Mouse (Mus musculus): ENCODE measurements at regions not wholly inside any gene's neighbourhood (a gene's known extent, or its start where the extent isn't known, plus 50 kb on each side); places are given as distances from the start of the nearest gene placed in this dataset.
A peak's percentile ranks its signal among the peaks of the same experiment; 100 is the strongest.

- H3K27ac ChIP-seq (ENCODE audit: low read depth, low read length), result peak overlapping the region; percentile 92
- no peak overlapping the region for H3K4me3 ChIP-seq (ENCODE audit: low read depth, low read length)
- no peaks in the 10 kb centered on the region for H3K36me3 ChIP-seq (ENCODE audit: insufficient read depth)
- no peaks in the 10 kb centered on the region for H3K27me3 ChIP-seq (ENCODE audit: insufficient read depth, low read length)
- ATAC-seq (no peak), DNase-seq (no peak)
- no peaks in the 10 kb centered on the region for H3K9me3 ChIP-seq (ENCODE audit: low read length)
- no peak for TF ChIP-seq CTCF (IDR thresholded peaks at IDR 0.05; ENCODE audit: low read depth)
- 75% methylated on average over 16 of the region's 16 CpGs for WGBS
- no peak overlapping the region for H3K4me2 ChIP-seq (ENCODE audit: low read depth)
- H3K4me1 ChIP-seq (ENCODE audit: insufficient read depth), result peaks cover 17% of the 10 kb centered on the region
- no peak overlapping the region for H3K9ac ChIP-seq
These were observed 208.1 kb downstream of the Gm26897 start for GRCm38 (mm10) chr5:111941831-111942230.

GRCm38 (mm10) chr5:111942792-111943191 lies 209.1 kb downstream of the Gm26897 start:
- no peak overlapping the region for H3K9ac ChIP-seq
- no peak for DNase-seq
- no peak overlapping the region for H3K4me2 ChIP-seq (ENCODE audit: low read depth)
- H3K36me3 ChIP-seq (ENCODE audit: insufficient read depth), result no peaks in the 10 kb centered on the region
- H3K4me3 ChIP-seq (ENCODE audit: low read depth, low read length), result no peak overlapping the region
- TF ChIP-seq CTCF (IDR thresholded peaks at IDR 0.05; ENCODE audit: low read depth), result no peak
- H3K27me3 ChIP-seq (ENCODE audit: insufficient read depth, low read length), result no peaks in the 10 kb centered on the region
- H3K9me3 ChIP-seq (ENCODE audit: low read length), result no peaks in the 10 kb centered on the region
- 93% methylated on average over 2 of the region's 2 CpGs for WGBS
- H3K27ac ChIP-seq (ENCODE audit: low read depth, low read length), result peak overlapping the region; percentile 92
- peaks cover 17% of the 10 kb centered on the region for H3K4me1 ChIP-seq (ENCODE audit: insufficient read depth)
- ATAC-seq, result no peak

DNA sequence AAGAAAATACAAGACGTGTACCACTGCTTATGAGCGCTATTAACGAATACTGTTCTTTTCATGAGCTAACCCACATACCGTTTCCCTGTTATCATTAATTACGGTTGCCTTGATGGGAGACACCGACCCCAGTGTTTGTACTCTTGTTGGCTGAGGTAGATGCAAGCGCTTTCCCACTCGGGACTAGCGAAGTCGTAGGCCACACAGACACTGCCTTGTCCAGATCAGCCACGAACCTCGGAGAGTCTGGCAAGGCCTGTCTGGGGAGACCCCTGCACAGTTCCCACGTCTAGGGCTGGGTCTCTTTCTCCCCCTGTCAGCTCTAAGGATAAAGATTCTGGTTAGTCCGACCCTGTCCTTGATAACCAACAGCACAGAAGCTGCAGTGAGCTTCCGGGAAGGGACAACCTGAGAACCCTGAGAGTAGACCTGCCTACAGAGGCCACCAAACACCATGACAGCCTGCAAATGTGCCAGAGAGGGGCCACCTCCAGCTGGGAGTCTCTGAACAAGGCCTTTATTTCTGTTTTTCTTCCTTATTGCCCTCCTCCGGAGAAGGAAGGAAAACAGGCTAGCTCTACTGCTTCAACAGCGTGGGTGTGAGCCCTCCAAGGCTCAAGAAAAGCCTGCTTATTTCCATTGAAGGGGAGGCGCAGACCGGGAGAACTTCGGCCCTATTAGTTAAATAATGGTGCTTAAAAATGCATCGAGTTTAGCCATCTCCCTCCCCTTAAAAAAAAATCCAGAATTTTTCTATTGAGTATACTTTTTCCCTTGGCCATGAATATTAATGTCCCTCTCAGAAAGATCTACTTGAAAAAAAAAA lies 209.8 kb downstream of the Gm26897 start:
- Histone ChIP-seq H3K4me3 (ENCODE audit: low read depth, low read length) (no peak overlapping the region), H3K4me2 (ENCODE audit: low read depth) (peak overlapping the region; percentile 17; the same call in 1 of the 2 replicates), H3K27me3 (ENCODE audit: insufficient read depth, low read length) (no peaks in the 10 kb centered on the region), H3K36me3 (ENCODE audit: insufficient read depth) (no peaks in the 10 kb centered on the region), H3K9ac (0 out of 2 replicates have a peak overlapping the region, but pooled peaks have one; percentile 51), H3K9me3 (ENCODE audit: low read length) (no peaks in the 10 kb centered on the region), H3K27ac (ENCODE audit: low read depth, low read length) (peak overlapping the region; percentile 92), H3K4me1 (ENCODE audit: insufficient read depth) (peaks cover 17% of the 10 kb centered on the region)
- TF ChIP-seq CTCF (IDR thresholded peaks at IDR 0.05; ENCODE audit: low read depth), result no peak; the same call in 1 of the 2 replicates
- DNase-seq (peak; percentile 58), ATAC-seq (peak; percentile 18; the same call in 1 of the 2 replicates)
- WGBS, result 21% methylated on average over 21 of the region's 21 CpGs

DNA sequence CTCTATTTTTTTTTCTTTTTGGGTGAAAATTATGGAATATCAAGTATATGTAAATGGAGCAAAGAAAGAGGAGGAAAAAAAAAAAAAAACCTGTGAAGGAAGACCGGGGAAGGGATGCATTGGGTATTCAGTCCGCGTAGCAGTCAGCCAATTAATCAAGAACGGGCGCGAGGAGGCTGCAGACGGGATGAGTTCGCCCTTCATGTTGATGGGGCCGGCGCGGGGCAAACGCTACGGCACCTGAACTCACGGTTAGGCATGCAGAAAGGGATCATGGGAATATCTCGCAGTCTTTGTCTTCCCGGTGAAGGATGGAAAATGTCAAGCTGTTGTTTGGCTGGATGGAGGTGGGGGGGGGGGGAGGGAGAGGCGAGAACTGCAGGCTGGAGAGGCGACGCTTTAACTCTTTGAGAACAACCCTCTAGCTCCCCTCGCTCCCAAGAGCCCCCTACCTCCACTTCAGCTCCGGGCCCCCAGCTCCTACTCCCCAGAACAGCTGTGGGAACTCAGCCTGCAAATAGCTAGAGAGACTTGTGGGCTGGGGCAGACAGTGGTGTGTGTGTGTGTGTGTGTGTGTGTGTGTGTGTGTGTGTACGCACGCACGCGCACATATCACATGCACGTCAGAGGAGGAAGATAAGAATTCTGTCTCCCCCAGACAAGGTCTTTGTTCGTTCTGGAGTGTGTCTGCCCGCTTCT lies 210.7 kb downstream of the Gm26897 start:
- Histone ChIP-seq H3K9ac (peak overlapping the region; percentile 51), H3K4me3 (ENCODE audit: low read depth, low read length) (peak overlapping the region; percentile 13), H3K4me2 (ENCODE audit: low read depth) (peak overlapping the region; percentile 53), H3K27me3 (ENCODE audit: insufficient read depth, low read length) (no peaks in the 10 kb centered on the region), H3K27ac (ENCODE audit: low read depth, low read length) (peak overlapping the region; percentile 92), H3K4me1 (ENCODE audit: insufficient read depth) (peaks cover 17% of the 10 kb centered on the region), H3K36me3 (ENCODE audit: insufficient read depth) (no peaks in the 10 kb centered on the region), H3K9me3 (ENCODE audit: low read length) (no peaks in the 10 kb centered on the region)
- WGBS, result 14% methylated on average over 25 of the region's 28 CpGs
- TF ChIP-seq CTCF (IDR thresholded peaks at IDR 0.05; ENCODE audit: low read depth), result no peak
- peak; percentile 84 for DNase-seq
- ATAC-seq, result peak; percentile 86

DNA sequence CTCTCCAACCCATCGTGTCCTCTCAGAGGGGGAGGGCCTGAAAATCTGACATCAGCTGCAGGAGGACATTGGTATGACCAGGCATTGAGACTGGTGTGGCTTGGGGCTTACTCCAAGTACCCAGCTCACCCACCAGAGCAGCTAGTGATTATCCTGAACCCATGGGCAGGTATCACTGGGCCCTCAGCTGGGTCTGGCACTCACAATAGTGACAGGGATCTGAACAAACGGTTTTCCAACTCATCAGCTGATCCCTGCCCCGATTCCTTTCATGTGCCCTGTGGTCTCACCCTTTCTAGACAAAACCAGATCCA lies 211.2 kb downstream of the Gm26897 start:
- no peak for ATAC-seq
- peak overlapping the region; percentile 92 for H3K27ac ChIP-seq (ENCODE audit: low read depth, low read length)

GRCm38 (mm10) chr5:111946281-111946680 lies 212.6 kb downstream of the Gm26897 start:
- no peak overlapping the region for H3K4me2 ChIP-seq (ENCODE audit: low read depth)
- no peak overlapping the region for H3K9ac ChIP-seq
- TF ChIP-seq CTCF (IDR thresholded peaks at IDR 0.05; ENCODE audit: low read depth), result no peak
- no peaks in the 10 kb centered on the region for H3K9me3 ChIP-seq (ENCODE audit: low read length)
- WGBS, result 92% methylated on average over 11 of the region's 11 CpGs
- no peaks in the 10 kb centered on the region for H3K36me3 ChIP-seq (ENCODE audit: insufficient read depth)
- H3K27me3 ChIP-seq (ENCODE audit: insufficient read depth, low read length), result no peaks in the 10 kb centered on the region
- peaks cover 17% of the 10 kb centered on the region for H3K4me1 ChIP-seq (ENCODE audit: insufficient read depth)
- H3K27ac ChIP-seq (ENCODE audit: low read depth, low read length), result no peak overlapping the region
- H3K4me3 ChIP-seq (ENCODE audit: low read depth, low read length), result no peak overlapping the region
- ATAC-seq, result no peak
- DNase-seq, result no peak

More for the DNA sequence above, 211.2 kb downstream of the Gm26897 start:
- DNase-seq, result no peak
- H3K9ac ChIP-seq, result peak overlapping the region; percentile 51
- H3K4me2 ChIP-seq (ENCODE audit: low read depth), result peak overlapping the region; percentile 53
- H3K4me1 ChIP-seq (ENCODE audit: insufficient read depth), result peaks cover 17% of the 10 kb centered on the region
- H3K4me3 ChIP-seq (ENCODE audit: low read depth, low read length), result no peak overlapping the region
- no peaks in the 10 kb centered on the region for H3K36me3 ChIP-seq (ENCODE audit: insufficient read depth)
- H3K27me3 ChIP-seq (ENCODE audit: insufficient read depth, low read length), result no peaks in the 10 kb centered on the region
- 37% methylated on average over 3 of the region's 3 CpGs for WGBS
- no peaks in the 10 kb centered on the region for H3K9me3 ChIP-seq (ENCODE audit: low read length)
- TF ChIP-seq CTCF (IDR thresholded peaks at IDR 0.05; ENCODE audit: low read depth), result no peak

- Histone ChIP-seq H3K9me3 (ENCODE audit: low read length) (no peaks in the 10 kb centered on the region), H3K4me1 (ENCODE audit: insufficient read depth) (peaks cover 3% of the 10 kb centered on the region; the same call in 1 of the 2 replicates), H3K27me3 (ENCODE audit: insufficient read depth, low read length) (no peaks in the 10 kb centered on the region), H3K27ac (ENCODE audit: low read depth, low read length) (no peak overlapping the region), H3K9ac (no peak overlapping the region), H3K4me3 (ENCODE audit: low read depth, low read length) (no peak overlapping the region), H3K4me2 (ENCODE audit: low read depth) (peak overlapping the region; percentile 26), H3K36me3 (ENCODE audit: insufficient read depth) (no peaks in the 10 kb centered on the region)
- WGBS, result 52% methylated on average over 28 of the region's 28 CpGs
- no peak for TF ChIP-seq CTCF (IDR thresholded peaks at IDR 0.05; ENCODE audit: low read depth)
- no peak; the same call in 1 of the 2 replicates for ATAC-seq
- DNase-seq, result peak; percentile 38
These were observed 224.0 kb downstream of the Gm26897 start for GRCm38 (mm10) chr5:111957698-111958097.

Measured in forebrain, postnatal 0 days (tissue).